Mouse (Mus musculus) limb, embryonic 10.5 days (tissue): ENCODE measurements around the gene Zc3h7a. TPM values are rescaled to one million over a fixed set of nuclear protein-coding genes. Genes with fewer than 3 reads are reported as not detected.
A peak's percentile ranks its signal among the peaks of the same experiment; 100 is the strongest.
"Not testable (repeated sequence)": the region's sequence is repeated elsewhere in the genome, so short reads cannot be mapped to it uniquely, and the experiment has no call there.

ENCODE experiments used
- DNase-seq: peaks from one replicate; pipeline ENCODE4 v3.0.0-alpha.2; 2017; ENCODE audit warnings: low spot score
- H3K27ac ChIP-seq: fragments of 300-500 bp; sonication (generic); 2 replicates; pipeline ENCODE4 v1.5.1; 2016; ENCODE audit warnings: mild to moderate bottlenecking
- H3K27me3 ChIP-seq: fragments of 300-500 bp; sonication (generic); 2 replicates; pipeline ENCODE4 v1.6.1; 2016; ENCODE audit warnings: low read depth, mild to moderate bottlenecking; ENCODE audit not compliant: poor library complexity, severe bottlenecking
- H3K36me3 ChIP-seq: fragments of 300-500 bp; sonication (generic); 2 replicates; pipeline ENCODE4 v1.6.1; 2016; ENCODE audit warnings: mild to moderate bottlenecking, moderate library complexity
- H3K4me1 ChIP-seq: fragments of 300-500 bp; sonication (generic); 2 replicates; pipeline ENCODE4 v1.6.1; 2016
- H3K4me3 ChIP-seq: fragments of 300-500 bp; sonication (generic); 2 replicates; pipeline ENCODE4 v1.5.1; 2016; ENCODE audit warnings: mild to moderate bottlenecking, moderate library complexity
- H3K9me3 ChIP-seq: fragments of 300-500 bp; sonication (generic); replicated peaks from 2 replicates; pipeline ENCODE4 v1.6.1; 2016; ENCODE audit warnings: mild to moderate bottlenecking
- WGBS: fragments of 180-500 bp; shearing (Covaris S2); methylation state at CpG from one replicate; pipeline ENCODE4 v1.1.7; 2016; 5-methylcytosine and 5-hydroxymethylcytosine counted together
- polyA plus RNA-seq: library from polyadenylated mRNA; unstranded; fragments of >200 nt; fragmentation: Nextera tagmentation; extraction: Ambion mirVana; gene quantifications from 2 replicates; pipeline ENCODE4 v1.2.1, GENCODE M21; 2016

Zc3h7a gene
- polyA plus RNA-seq, 1 experiment from 2014 or later = 71.3 TPM

DNA sequence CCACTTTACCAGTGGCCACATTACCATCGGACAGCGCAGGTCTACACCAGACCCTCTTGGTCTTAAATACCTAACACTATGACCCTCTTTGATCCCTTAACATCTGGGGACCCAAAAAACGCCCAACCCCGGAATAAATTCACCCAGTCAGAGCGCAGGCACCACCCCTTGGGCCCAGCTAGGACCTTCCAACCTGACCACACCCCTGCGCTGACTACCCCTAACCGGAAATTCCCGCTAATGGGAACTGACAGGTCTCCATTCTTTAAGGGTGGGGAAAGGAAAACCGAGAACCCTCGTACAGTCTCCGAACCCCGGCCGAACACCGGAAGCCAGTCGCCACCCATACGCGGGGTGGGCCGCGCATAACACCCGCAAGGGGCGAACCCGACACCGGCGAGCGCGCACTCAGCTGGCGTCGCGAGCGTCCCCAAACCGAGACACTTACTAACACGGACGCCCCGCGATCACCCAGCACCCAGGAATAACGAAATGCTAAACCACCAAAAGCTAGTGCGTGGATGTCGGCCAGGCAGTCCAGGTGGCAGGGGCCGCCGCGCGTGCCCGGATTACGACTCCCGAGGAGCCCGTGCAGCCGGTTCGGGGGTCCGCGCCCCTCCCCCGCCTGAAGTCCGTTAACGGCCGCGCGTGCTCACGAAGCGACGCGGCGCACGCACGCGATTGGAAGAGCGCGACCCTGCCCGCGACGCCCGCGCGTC, 545 bp downstream of the Zc3h7a start:
- Histone ChIP-seq H3K4me3 (peak overlapping the region; percentile 92), H3K27me3 (peaks cover 9% of the 10 kb centered on the region; the same call in 1 of the 2 replicates), H3K27ac (peak overlapping the region; percentile 92), H3K9me3 (no peaks in the 10 kb centered on the region), H3K36me3 (no peaks in the 10 kb centered on the region), H3K4me1 (peaks cover 25% of the 10 kb centered on the region)
- WGBS = under 1% methylated on average over 72 of the region's 72 CpGs
- peak; percentile 77 for DNase-seq

- H3K4me3 ChIP-seq = peak overlapping the region; percentile 92
- DNase-seq = no peak
- peaks cover 25% of the 10 kb centered on the region for H3K4me1 ChIP-seq
- peaks cover 9% of the 10 kb centered on the region; the same call in 1 of the 2 replicates for H3K27me3 ChIP-seq
- 16% methylated on average over 9 of the region's 9 CpGs for WGBS
- no peaks in the 10 kb centered on the region for H3K36me3 ChIP-seq
- H3K27ac ChIP-seq = peak overlapping the region; percentile 92
- no peaks in the 10 kb centered on the region for H3K9me3 ChIP-seq
These were observed 1.1 kb downstream of the Zc3h7a start for GRCm38 (mm10) chr16:11175100-11175488.

GRCm38 (mm10) chr16:11174671-11175081, 1.5 kb downstream of the Zc3h7a start:
- peak; percentile 69 for DNase-seq
- Histone ChIP-seq H3K27me3 (peaks cover 9% of the 10 kb centered on the region; the same call in 1 of the 2 replicates), H3K9me3 (no peaks in the 10 kb centered on the region), H3K4me3 (peak overlapping the region; percentile 92), H3K4me1 (peaks cover 25% of the 10 kb centered on the region), H3K36me3 (no peaks in the 10 kb centered on the region), H3K27ac (peak overlapping the region; percentile 92)
- 16% methylated on average over 10 of the region's 10 CpGs for WGBS

DNA sequence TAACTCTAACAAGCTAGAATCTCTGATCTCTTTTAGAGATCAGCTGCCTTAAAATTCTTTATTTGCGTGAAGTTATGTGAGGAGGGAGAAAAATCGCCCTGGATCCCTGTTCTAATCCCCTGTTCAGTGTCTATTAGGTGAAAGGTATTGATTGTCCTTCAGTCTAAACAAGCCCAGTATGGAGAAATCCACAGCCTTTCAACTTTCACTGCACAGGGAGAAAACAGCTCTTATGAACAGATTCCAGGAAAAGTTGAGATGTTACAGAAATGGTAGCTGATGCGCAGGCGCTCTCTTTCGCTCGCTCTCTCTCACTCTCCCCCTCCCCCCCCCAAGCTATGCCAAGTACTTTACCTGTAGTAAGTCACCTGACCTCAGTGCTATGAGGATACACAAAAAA, 4.5 kb downstream of the Zc3h7a start:
- Histone ChIP-seq H3K27ac (no peak overlapping the region), H3K4me1 (peaks cover 18% of the 10 kb centered on the region), H3K27me3 (no peaks in the 10 kb centered on the region), H3K4me3 (no peak overlapping the region), H3K36me3 (no peaks in the 10 kb centered on the region), H3K9me3 (no peaks in the 10 kb centered on the region)
- WGBS = 90% methylated on average over 6 of the region's 6 CpGs
- DNase-seq = no peak

DNA sequence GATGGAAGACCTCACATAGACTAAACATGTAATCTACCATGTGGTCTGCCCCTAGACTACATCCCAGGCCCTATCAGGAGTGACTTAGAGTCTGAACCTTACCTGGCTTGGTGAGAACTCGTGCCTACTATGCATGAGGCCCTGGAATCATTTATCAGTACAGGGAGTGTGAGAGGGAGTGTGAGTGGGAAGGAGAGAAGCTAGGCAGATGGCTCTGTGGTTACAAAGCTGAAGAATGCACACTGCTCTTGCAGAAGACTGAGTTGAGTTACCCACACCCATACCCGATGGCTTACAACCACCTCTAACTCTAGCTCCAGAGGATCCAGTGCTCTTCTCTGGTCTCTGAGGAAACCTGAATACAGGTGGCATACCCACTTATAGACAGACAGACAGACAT, 9.8 kb downstream of the Zc3h7a start:
- Histone ChIP-seq H3K9me3 (no peaks in the 10 kb centered on the region), H3K27me3 (no peaks in the 10 kb centered on the region), H3K36me3 (peaks cover 16% of the 10 kb centered on the region), H3K4me3 (no peak overlapping the region), H3K4me1 (peaks cover 2% of the 10 kb centered on the region; the same call in 1 of the 2 replicates), H3K27ac (no peak overlapping the region)
- WGBS = 89% methylated on average over 2 of the region's 2 CpGs
- DNase-seq = no peak

DNA sequence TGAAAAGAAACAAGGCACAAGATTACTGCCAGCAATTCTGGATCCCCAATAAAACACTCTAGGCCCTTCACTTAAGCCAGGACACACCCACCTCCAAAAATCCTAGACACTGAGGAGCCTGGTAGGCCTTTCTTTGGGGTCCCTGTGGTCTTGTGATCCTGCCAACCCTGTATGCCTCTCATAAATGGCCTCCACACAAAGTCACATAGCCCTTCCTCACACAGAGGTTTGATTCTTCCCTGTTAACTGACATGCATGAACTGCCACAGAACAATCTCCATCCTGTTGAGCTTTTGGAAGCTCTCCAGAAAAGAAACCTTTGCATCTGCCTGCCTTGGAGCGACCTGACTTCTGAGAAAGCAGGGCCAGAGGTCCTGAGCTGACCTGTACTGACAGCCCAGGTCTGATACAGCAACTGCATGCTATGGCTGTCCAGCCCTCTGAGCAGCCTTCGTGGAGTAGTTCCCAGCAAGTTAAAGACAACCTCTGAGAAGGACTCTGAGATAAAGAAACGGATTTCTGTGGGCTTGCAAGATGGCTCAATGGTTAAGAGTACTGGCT, 11.4 kb downstream of the Zc3h7a start:
- 84% methylated on average over 3 of the region's 3 CpGs for WGBS
- no peak overlapping the region for H3K27ac ChIP-seq

DNA sequence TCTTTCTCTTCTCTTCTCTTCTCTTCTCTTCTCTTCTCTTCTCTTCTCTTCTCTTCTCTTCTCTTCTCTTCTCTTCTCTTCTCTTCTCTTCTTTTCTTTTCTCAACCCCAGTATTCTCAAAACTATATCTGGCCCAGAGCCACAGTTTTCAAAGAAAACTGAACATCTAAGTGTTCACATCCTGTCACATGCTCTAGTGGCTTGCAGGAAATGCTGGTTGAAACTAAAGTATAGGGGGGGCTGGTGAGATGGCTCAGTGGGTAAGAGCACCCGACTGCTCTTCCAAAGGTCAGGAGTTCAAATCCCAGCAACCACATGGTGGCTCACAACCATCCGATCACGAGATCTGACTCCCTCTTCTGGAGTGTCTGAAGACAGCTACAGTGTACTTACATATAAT, 18.5 kb downstream of the Zc3h7a start:
- H3K36me3 ChIP-seq = peaks cover 82% of the 10 kb centered on the region
- H3K27ac ChIP-seq, H3K27me3 ChIP-seq, H3K4me1 ChIP-seq, H3K4me3 ChIP-seq, H3K9me3 ChIP-seq, DNase-seq: not testable (repeated sequence)
- 79% methylated on average over 3 of the region's 3 CpGs for WGBS

More for the DNA sequence above, 11.4 kb downstream of the Zc3h7a start:
- Histone ChIP-seq H3K9me3 (no peaks in the 10 kb centered on the region), H3K36me3 (peaks cover 23% of the 10 kb centered on the region), H3K27me3 (no peaks in the 10 kb centered on the region), H3K4me3 (no peak overlapping the region), H3K4me1 (no peaks in the 10 kb centered on the region)
- no peak for DNase-seq

DNA sequence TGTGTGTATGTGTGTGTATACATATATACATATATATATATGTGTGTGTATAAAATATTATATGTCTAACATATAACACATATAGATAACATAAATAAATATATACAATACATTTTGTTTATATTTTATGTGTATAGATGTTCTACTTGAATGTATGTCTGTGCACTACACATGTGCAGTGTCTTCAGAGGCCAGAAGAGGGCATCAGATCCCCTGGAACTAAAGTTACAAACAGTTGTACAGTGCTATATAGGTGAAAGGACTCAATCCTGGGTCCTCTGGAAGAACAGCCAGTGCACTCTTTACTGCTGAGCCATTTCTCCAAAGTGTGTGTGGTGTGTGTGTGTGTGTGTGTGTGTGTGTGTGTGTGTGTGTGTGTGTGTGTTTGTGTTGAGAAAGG, 21.7 kb downstream of the Zc3h7a start:
- DNase-seq = no peak
- H3K9me3 ChIP-seq = no peaks in the 10 kb centered on the region
- no peak overlapping the region for H3K4me3 ChIP-seq
- no peak overlapping the region for H3K27ac ChIP-seq
- no peaks in the 10 kb centered on the region for H3K27me3 ChIP-seq
- no peaks in the 10 kb centered on the region for H3K4me1 ChIP-seq
- H3K36me3 ChIP-seq = peaks cover 84% of the 10 kb centered on the region

GRCm38 (mm10) chr16:11143706-11144483, 32.3 kb downstream of the Zc3h7a start:
- 12% methylated on average over 56 of the region's 56 CpGs for WGBS
- not testable (repeated sequence) for H3K4me1 ChIP-seq, H3K27me3 ChIP-seq, H3K4me3 ChIP-seq, H3K9me3 ChIP-seq, H3K27ac ChIP-seq
- DNase-seq = peak; percentile 37
- peaks cover 72% of the 10 kb centered on the region for H3K36me3 ChIP-seq

DNA sequence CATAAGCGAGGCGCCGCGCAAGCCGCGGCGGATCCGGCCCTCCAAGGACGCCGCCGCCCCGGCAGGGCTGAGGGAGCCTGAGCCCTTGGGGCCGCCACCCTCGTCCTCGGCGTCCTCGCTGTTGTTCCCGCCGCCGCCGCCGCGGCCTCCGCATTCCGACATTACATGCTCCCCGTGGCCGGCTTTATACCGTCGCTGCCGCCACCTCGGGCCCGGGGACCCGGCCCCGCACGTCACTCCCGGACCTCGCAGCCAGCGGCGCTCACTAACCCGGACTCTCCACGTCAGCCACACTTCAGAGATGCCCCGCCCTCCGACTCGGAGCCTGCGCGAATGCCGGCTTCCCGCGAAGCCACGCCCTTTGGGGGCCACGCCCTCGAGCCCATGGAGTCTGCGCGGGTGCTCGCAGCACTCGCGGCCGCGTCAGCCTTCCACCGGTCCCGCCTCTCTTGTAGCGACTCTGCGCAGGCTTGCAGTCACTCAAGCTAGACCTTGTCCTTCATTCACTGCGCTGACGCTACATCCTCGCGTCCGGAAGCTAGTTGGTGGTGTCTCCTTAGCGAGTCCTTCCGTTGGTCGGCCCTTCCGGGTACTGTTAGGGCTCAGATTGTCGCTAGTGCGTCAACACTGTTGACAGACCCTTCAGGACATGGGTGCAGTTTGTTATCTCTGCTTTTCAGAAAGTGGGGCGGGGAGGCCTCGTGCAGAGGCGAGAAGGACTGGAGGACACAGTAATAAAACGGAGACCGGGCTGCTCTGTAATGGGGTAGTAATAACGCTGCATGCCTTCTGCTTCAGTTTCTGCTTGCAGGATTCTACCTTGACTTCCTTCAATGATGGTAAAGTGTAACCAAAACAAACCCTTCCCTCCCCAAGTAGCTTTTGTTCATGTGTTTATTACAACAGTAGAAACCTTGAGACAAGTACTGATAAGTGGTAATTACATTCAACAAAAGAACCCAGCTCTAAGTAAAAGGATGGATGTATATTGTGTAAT, 41.5 kb downstream of the Zc3h7a start, which contains the start of gene Txndc11:
Txndc11 (minus strand) TSS at position 303 of the 997 bp plus-strand sequence.
- peak within 1 kb of the TSS; percentile 95 for H3K27ac ChIP-seq
- H3K9me3 ChIP-seq = no peaks in the 10 kb centered on the region
- peaks cover 26% of the 10 kb centered on the region for H3K4me1 ChIP-seq
- peaks cover 28% of the 10 kb centered on the region for H3K36me3 ChIP-seq
- H3K4me3 ChIP-seq = peak within 1 kb of the TSS; percentile 93
- H3K27me3 ChIP-seq = no peaks in the 10 kb centered on the region
- DNase-seq = peak; percentile 99
- under 1% methylated on average over 75 of the region's 80 CpGs for WGBS

- H3K36me3 ChIP-seq = peaks cover 19% of the 10 kb centered on the region
- WGBS = under 1% methylated on average over 30 of the region's 34 CpGs
- peak overlapping the region; percentile 93 for H3K4me3 ChIP-seq
- H3K27me3 ChIP-seq = no peaks in the 10 kb centered on the region
- no peaks in the 10 kb centered on the region for H3K9me3 ChIP-seq
- no peak for DNase-seq
- H3K4me1 ChIP-seq = peaks cover 26% of the 10 kb centered on the region
- peak overlapping the region; percentile 95 for H3K27ac ChIP-seq
These were observed 42.5 kb downstream of the Zc3h7a start for GRCm38 (mm10) chr16:11133476-11134347.
